Mouse (Mus musculus) neural tube, embryonic 12.5 days (tissue): ENCODE results near the gene Gm49630. TPM values are rescaled to one million over a fixed set of nuclear protein-coding genes. Genes with fewer than 3 reads are reported as not detected.

Source experiments
- polyA plus RNA-seq: library from polyadenylated mRNA; unstranded; fragments of >200 nt; fragmentation: Nextera tagmentation; extraction: Ambion mirVana; gene quantifications from 2 replicates; pipeline ENCODE4 v1.2.1, GENCODE M21; 2016

Gene Gm49630
- polyA plus RNA-seq, 1 experiment from 2014 or later, result not detected

Other genes starting within 250 kb of the Gm49630 start
- 36.8 and 40.7 TPM in 2 replicates for gene Rps6ka2, start 201.9 kb downstream of the Gm49630 start, polyA plus RNA-seq
- gene Tcp10a, start 47.3 kb downstream of the Gm49630 start, polyA plus RNA-seq, result not detected in 2 replicates
- not detected in 2 replicates for gene Ttll2, start 19.3 kb downstream of the Gm49630 start, polyA plus RNA-seq
- 0.09 TPM in 1 of 2 replicates, not detected in the other for gene Unc93a2, start 13.5 kb upstream of the Gm49630 start, polyA plus RNA-seq